Mouse (Mus musculus) c-Kit-positive CD71-positive TER-119-positive erythroid progenitor cells, embryonic 14.5 days (primary cell): Measurements from ENCODE around the gene Mtf1.

ENCODE experiments used
- DNase-seq: peaks from one replicate; pipeline ENCODE4 v3.0.0-alpha.2; 2013; ENCODE audit warnings: low spot score

Gene Mtf1

GRCm38 (mm10) chr4:124856294-124856693, 54.4 kb downstream of the Mtf1 start:
- no peak for DNase-seq

GRCm38 (mm10) chr4:124858370-124858769, 56.5 kb downstream of the Mtf1 start:
- no peak for DNase-seq

GRCm38 (mm10) chr4:124860446-124860845, 58.5 kb downstream of the Mtf1 start:
- peak; percentile 67 for DNase-seq

GRCm38 (mm10) chr4:124861283-124862188, 59.6 kb downstream of the Mtf1 start, which contains the start of gene Maneal:
TSS of gene Maneal (minus strand) at chr4:124862171.
- no peak for DNase-seq

GRCm38 (mm10) chr4:124872719-124873118, 70.8 kb downstream of the Mtf1 start:
- no peak for DNase-seq

- no peak for DNase-seq
Measured at GRCm38 (mm10) chr4:124880599-124880998, 78.7 kb downstream of the Mtf1 start, which contains the start of gene Epha10. TSS of gene Epha10 (plus strand) at chr4:124880899.

GRCm38 (mm10) chr4:124881341-124881908, 79.5 kb downstream of the Mtf1 start:
- no peak for DNase-seq

GRCm38 (mm10) chr4:124882151-124882729, 80.3 kb downstream of the Mtf1 start:
- DNase-seq = no peak

- no peak for DNase-seq
Measured at GRCm38 (mm10) chr4:124888702-124889101, 86.8 kb downstream of the Mtf1 start.

- DNase-seq = no peak
Measured at GRCm38 (mm10) chr4:124889935-124890334, 88.0 kb downstream of the Mtf1 start.

- DNase-seq = no peak
Measured at GRCm38 (mm10) chr4:124890831-124891230, 88.9 kb downstream of the Mtf1 start.

GRCm38 (mm10) chr4:124893769-124894168, 91.9 kb downstream of the Mtf1 start:
- DNase-seq = no peak

GRCm38 (mm10) chr4:124894508-124895428, 92.9 kb downstream of the Mtf1 start:
- DNase-seq = no peak

GRCm38 (mm10) chr4:124898428-124898827, 96.5 kb downstream of the Mtf1 start:
- DNase-seq = no peak
